Mouse (Mus musculus) heart, adult 8-10 months (tissue): Measurements from ENCODE around the gene Cyp4v3. TPM values are rescaled to one million over a fixed set of nuclear protein-coding genes. Genes with fewer than 3 reads are reported as not detected.

Experiments used
- total RNA-seq, 4 experiments: library from RNA; stranded (reverse); gene quantifications; 2 replicates each; pipeline ENCODE4 v1.2.4; 2022

The Cyp4v3 gene
- total RNA-seq, 4 experiments from 2014 or later = 1.8 to 2.5 (median 2.2) TPM

Other genes starting within 250 kb of the Cyp4v3 start
- gene F11, start 71.2 kb downstream of the Cyp4v3 start, total RNA-seq = not detected
- gene Klkb1, start 38.4 kb downstream of the Cyp4v3 start, total RNA-seq = not detected
- not detected for gene Gm45753, start 24.8 kb downstream of the Cyp4v3 start, total RNA-seq
- gene Fam149a, start 49.1 kb upstream of the Cyp4v3 start, total RNA-seq = 1 to 10 TPM; 4.7 to 5.3 (median 5.0) TPM
- gene Tlr3, start 77.9 kb upstream of the Cyp4v3 start, total RNA-seq = 1 to 10 TPM; 4.8 to 6.7 (median 5.3) TPM
- 100 to 1,000 TPM; 587 to 749 (median 714) TPM for gene Sorbs2, start 174.6 kb upstream of the Cyp4v3 start, total RNA-seq